8 mouse cellular contexts compared by ENCODE assay signal in genomic region chr2:91455826-91456225, GRCm38 (mm10). TPM values are rescaled to one million over a fixed set of nuclear protein-coding genes. Genes with fewer than 3 reads are reported as not detected.
DNase-seq lines count a peak whose midpoint lies in the region; ATAC-seq and TF ChIP-seq lines count a peak whose summit lies in the region.

No protein-coding gene starts in this region.

- H3K4me2 ChIP-seq in forebrain, embryonic 13.5 days = no peak overlapping the region
- H3K4me2 ChIP-seq in forebrain, embryonic 11.5 days (ENCODE audit: low read depth, low read length, severe bottlenecking) = no peak overlapping the region
- H3K4me2 ChIP-seq in stomach, postnatal 0 days (replicated peaks; ENCODE audit: low read depth) = no peak overlapping the region

- H3K27ac ChIP-seq in forebrain, embryonic 13.5 days = no peak overlapping the region
- H3K27ac ChIP-seq in forebrain, embryonic 11.5 days (ENCODE audit: low read depth, low read length) = no peak overlapping the region
- no peak overlapping the region for H3K27ac ChIP-seq in stomach, postnatal 0 days (replicated peaks)

- 0 out of 2 replicates have a peak, but pooled peaks have one; percentile 11 for ATAC-seq in forebrain, embryonic 13.5 days
- no peak for ATAC-seq in forebrain, embryonic 11.5 days (replicated peaks; ENCODE audit: low FRiP score)
- no peak for ATAC-seq in stomach, postnatal 0 days (ENCODE audit: low FRiP score, low TSS enrichment)

- WGBS in forebrain, embryonic 13.5 days = 4% methylated on average over 4 of the region's 4 CpGs
- 4% methylated on average over 4 of the region's 4 CpGs for WGBS in forebrain, embryonic 11.5 days
- 5% methylated on average over 4 of the region's 4 CpGs for WGBS in stomach, postnatal 0 days

- peaks cover 5% of the 10 kb centered on the region; the same call in 1 of the 2 replicates for H3K36me3 ChIP-seq in forebrain, embryonic 13.5 days (ENCODE audit: poor library complexity, severe bottlenecking)
- no peaks in the 10 kb centered on the region for H3K36me3 ChIP-seq in forebrain, embryonic 11.5 days (ENCODE audit: control insufficient read depth, insufficient read depth, low read length)
- H3K36me3 ChIP-seq in stomach, postnatal 0 days (ENCODE audit: control insufficient read depth, insufficient read depth, low read length) = no peaks in the 10 kb centered on the region

- H3K27me3 ChIP-seq in forebrain, embryonic 13.5 days = peaks cover 12% of the 10 kb centered on the region; the same call in 1 of the 2 replicates
- H3K27me3 ChIP-seq in forebrain, embryonic 11.5 days (ENCODE audit: control insufficient read depth, insufficient read depth, low read length) = no peaks in the 10 kb centered on the region; the same call in 1 of the 2 replicates
- H3K27me3 ChIP-seq in stomach, postnatal 0 days (ENCODE audit: control insufficient read depth, insufficient read depth, low read length) = no peaks in the 10 kb centered on the region

- peaks cover 5% of the 10 kb centered on the region for H3K9me3 ChIP-seq in forebrain, embryonic 13.5 days (replicated peaks)
- H3K9me3 ChIP-seq in forebrain, embryonic 11.5 days (ENCODE audit: control insufficient read depth, low read length) = no peaks in the 10 kb centered on the region
- H3K9me3 ChIP-seq in stomach, postnatal 0 days (ENCODE audit: control insufficient read depth, low read length) = no peaks in the 10 kb centered on the region

- TF ChIP-seq CTCF in stomach, postnatal 0 days (IDR thresholded peaks at IDR 0.05; ENCODE audit: low read depth) = peak; percentile 89

- DNase-seq in forebrain, embryonic 11.5 days (ENCODE audit: low spot score) = no peak
- peak; percentile 54 to 73 for DNase-seq in left cerebral cortex, postnatal 25 days (ENCODE audit: low spot score in 2 of 2)
- no peak for DNase-seq in left cerebral cortex, postnatal 36 days (ENCODE audit: low spot score in 2 of 2)
- peak; percentile 14 for DNase-seq in c-Kit-positive CD71-positive TER-119-positive erythroid progenitor cells, embryonic 14.5 days (ENCODE audit: low spot score)
- DNase-seq in kidney, postnatal 36 days = peak; percentile 62 to 65
- DNase-seq in stomach, postnatal 0 days (ENCODE audit: low spot score) = no peak
- DNase-seq in urinary bladder, postnatal 36 days (ENCODE audit: low spot score in 2 of 2) = no peak

- intact Hi-C loops in left cerebral cortex, postnatal 25 days (cut with DNase I) = loop anchor here (5.0 kb wide), 1 partner anchor 129 kb away; no protein-coding TSS in a partner anchor
- intact Hi-C loops in left cerebral cortex, postnatal 36 days (cut with DNase I) = no loop called here

- peaks cover 37% of the 10 kb centered on the region for H3K4me1 ChIP-seq in forebrain, embryonic 13.5 days
- H3K4me1 ChIP-seq in forebrain, embryonic 11.5 days (replicated peaks; ENCODE audit: control insufficient read depth, insufficient read depth, low read length) = peaks cover 13% of the 10 kb centered on the region; the same call in 1 of the 2 replicates
- no peaks in the 10 kb centered on the region for H3K4me1 ChIP-seq in stomach, postnatal 0 days (replicated peaks; ENCODE audit: control insufficient read depth, insufficient read depth)

- no peak for TF ChIP-seq EP300 in stomach, postnatal 0 days (optimal IDR thresholded peaks at IDR 0.05)

- H3K9ac ChIP-seq in forebrain, embryonic 13.5 days = no peak overlapping the region
- H3K9ac ChIP-seq in forebrain, embryonic 11.5 days (ENCODE audit: low read length) = no peak overlapping the region
- H3K9ac ChIP-seq in stomach, postnatal 0 days (ENCODE audit: low read length) = no peak overlapping the region

- H3K4me3 ChIP-seq in forebrain, embryonic 13.5 days = no peak overlapping the region
- no peak overlapping the region for H3K4me3 ChIP-seq in forebrain, embryonic 11.5 days (ENCODE audit: low read depth, low read length)
- H3K4me3 ChIP-seq in stomach, postnatal 0 days (ENCODE audit: low read depth, low read length) = no peak overlapping the region

RNA-seq across cellular contexts. Expression of gene Lrp4, which starts 1.5 kb away (rescaled TPM):
- 10.3 and 11.3 TPM in 2 replicates for polyA plus RNA-seq in forebrain, embryonic 13.5 days (2015; fragmentation: Nextera tagmentation; extraction: Ambion mirVana)
- 10.2 and 11.3 TPM in 2 replicates for polyA plus RNA-seq in forebrain, embryonic 11.5 days (2014; fragmentation: Nextera tagmentation; extraction: Ambion mirVana)
- total RNA-seq in left cerebral cortex, postnatal 25 days (2021) = 10 to 100 TPM; 24.9 to 25.2 TPM
- 10 to 100 TPM; 24.7 to 29.6 TPM for total RNA-seq in left cerebral cortex, postnatal 36 days (2021)
- 3.0 and 3.4 TPM in 2 replicates for polyA plus RNA-seq in stomach, postnatal 0 days (2015; fragmentation: Nextera tagmentation; extraction: Ambion mirVana)

RNA-seq across cellular contexts. Expression of gene 1110051M20Rik, which starts 11.3 kb away (rescaled TPM):
- 137 and 149 TPM in 2 replicates for polyA plus RNA-seq in forebrain, embryonic 13.5 days (2015; fragmentation: Nextera tagmentation; extraction: Ambion mirVana)
- 102 and 114 TPM in 2 replicates for polyA plus RNA-seq in forebrain, embryonic 11.5 days (2014; fragmentation: Nextera tagmentation; extraction: Ambion mirVana)
- total RNA-seq in left cerebral cortex, postnatal 25 days (2021) = 10 to 100 TPM; 89.9 to 96.6 TPM
- 100 to 1,000 TPM; 100 to 103 TPM for total RNA-seq in left cerebral cortex, postnatal 36 days (2021)
- 19.1 and 20.3 TPM in 2 replicates for polyA plus RNA-seq in stomach, postnatal 0 days (2015; fragmentation: Nextera tagmentation; extraction: Ambion mirVana)

Comparison
In these comparisons a context has a peak if more than half of its experiments do, and no peak if none do; other contexts are left out.
1. DNase-seq: peak in left cerebral cortex, postnatal 25 days (2 of 2), c-Kit-positive CD71-positive TER-119-positive erythroid progenitor cells, embryonic 14.5 days (single experiment) and kidney, postnatal 36 days (2 of 2); none in forebrain, embryonic 11.5 days (single experiment), left cerebral cortex, postnatal 36 days (0 of 2), stomach, postnatal 0 days (single experiment) and urinary bladder, postnatal 36 days (0 of 2).